Mouse (Mus musculus): ENCODE measurements around the gene Ampd1. TPM values are rescaled to one million over a fixed set of nuclear protein-coding genes. Genes with fewer than 3 reads are reported as not detected.
"Not testable (repeated sequence)": the region's sequence is repeated elsewhere in the genome, so short reads cannot be mapped to it uniquely, and the experiment has no call there.

Ampd1 gene
- polyA plus RNA-seq, 1 experiment from 2014 or later: 0.12 TPM

DNA sequence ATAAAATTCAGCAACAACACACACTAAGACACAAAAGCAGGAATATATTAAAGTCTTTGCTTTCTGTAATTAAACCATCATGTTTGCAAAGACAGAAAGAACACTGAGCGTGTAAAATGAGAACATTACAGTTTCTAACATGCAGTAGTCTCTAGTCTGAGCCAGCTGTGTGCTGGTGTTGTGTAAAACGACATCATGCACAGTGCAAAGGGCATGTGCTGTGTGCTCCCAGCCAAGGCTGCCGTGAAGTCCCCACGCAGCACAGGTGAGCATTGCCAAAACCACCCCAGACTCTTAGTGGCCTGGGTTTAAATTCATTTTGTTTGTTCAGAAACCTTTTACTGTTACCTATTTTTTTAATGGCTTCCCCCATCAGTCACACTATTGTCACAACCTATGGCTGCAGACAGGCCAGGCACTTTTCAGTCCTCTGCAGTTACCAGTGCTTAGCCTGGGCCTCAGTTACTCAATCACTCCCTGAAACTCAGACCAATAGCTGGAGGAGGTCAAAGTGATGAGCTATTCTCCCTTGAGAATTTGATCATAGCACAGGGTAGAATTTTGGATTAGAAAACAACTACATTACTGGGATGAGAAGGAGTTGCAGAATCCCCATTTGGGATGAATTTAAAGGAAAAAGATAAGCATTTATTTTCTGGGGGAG lies 62.7 kb downstream of the Ampd1 start:
- WGBS: 89% methylated on average over 4 of the region's 4 CpGs

DNA sequence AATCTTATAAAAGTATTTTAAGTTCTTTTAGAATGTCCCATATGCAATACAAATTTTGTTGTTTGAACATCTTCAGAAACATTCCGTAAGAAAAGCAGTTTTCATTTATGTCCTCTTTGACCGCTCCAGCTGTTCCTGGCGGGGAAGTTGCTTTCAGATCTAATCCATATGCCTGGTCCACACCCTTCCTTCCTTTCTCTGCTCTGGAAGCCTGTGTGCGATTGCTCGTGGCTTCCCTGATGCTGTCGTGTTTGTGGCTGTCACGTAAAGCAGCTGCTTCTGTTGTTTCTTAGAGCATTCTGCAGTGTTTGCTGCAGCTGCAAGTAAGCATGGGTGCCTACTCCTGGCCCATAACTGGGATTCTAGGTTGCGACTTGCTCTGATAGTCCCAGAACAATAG lies 65.2 kb downstream of the Ampd1 start:
- H3K36me3 ChIP-seq (ENCODE audit: control insufficient read depth, insufficient read depth, low read length): no peaks in the 10 kb centered on the region
- no peaks in the 10 kb centered on the region for H3K4me1 ChIP-seq (replicated peaks; ENCODE audit: control insufficient read depth, insufficient read depth, low read length)
- no peak overlapping the region for H3K9ac ChIP-seq (ENCODE audit: low read length)
- 82% methylated on average over 8 of the region's 8 CpGs for WGBS
- ATAC-seq (replicated peaks; ENCODE audit: low FRiP score) (no peak), DNase-seq (ENCODE audit: low spot score) (no peak)
- no peak overlapping the region for H3K4me2 ChIP-seq (ENCODE audit: low read depth, low read length, severe bottlenecking)
- no peak overlapping the region for H3K4me3 ChIP-seq (ENCODE audit: low read depth, low read length)
- H3K9me3 ChIP-seq (ENCODE audit: control insufficient read depth, low read length): no peaks in the 10 kb centered on the region
- no peaks in the 10 kb centered on the region for H3K27me3 ChIP-seq (ENCODE audit: control insufficient read depth, insufficient read depth, low read length)
- no peak overlapping the region for H3K27ac ChIP-seq (ENCODE audit: low read depth, low read length)

More for the DNA sequence above, 62.7 kb downstream of the Ampd1 start:
- ATAC-seq (replicated peaks; ENCODE audit: low FRiP score) (no peak), DNase-seq (ENCODE audit: low spot score) (no peak)
- H3K4me2 ChIP-seq (ENCODE audit: low read depth, low read length, severe bottlenecking): no peak overlapping the region
- H3K9me3 ChIP-seq (ENCODE audit: control insufficient read depth, low read length): no peaks in the 10 kb centered on the region
- no peak overlapping the region for H3K9ac ChIP-seq (ENCODE audit: low read length)
- H3K4me1 ChIP-seq (replicated peaks; ENCODE audit: control insufficient read depth, insufficient read depth, low read length): no peaks in the 10 kb centered on the region
- H3K27ac ChIP-seq (ENCODE audit: low read depth, low read length): no peak overlapping the region
- no peaks in the 10 kb centered on the region for H3K27me3 ChIP-seq (ENCODE audit: control insufficient read depth, insufficient read depth, low read length)
- H3K36me3 ChIP-seq (ENCODE audit: control insufficient read depth, insufficient read depth, low read length): no peaks in the 10 kb centered on the region
- H3K4me3 ChIP-seq (ENCODE audit: low read depth, low read length): no peak overlapping the region

DNA sequence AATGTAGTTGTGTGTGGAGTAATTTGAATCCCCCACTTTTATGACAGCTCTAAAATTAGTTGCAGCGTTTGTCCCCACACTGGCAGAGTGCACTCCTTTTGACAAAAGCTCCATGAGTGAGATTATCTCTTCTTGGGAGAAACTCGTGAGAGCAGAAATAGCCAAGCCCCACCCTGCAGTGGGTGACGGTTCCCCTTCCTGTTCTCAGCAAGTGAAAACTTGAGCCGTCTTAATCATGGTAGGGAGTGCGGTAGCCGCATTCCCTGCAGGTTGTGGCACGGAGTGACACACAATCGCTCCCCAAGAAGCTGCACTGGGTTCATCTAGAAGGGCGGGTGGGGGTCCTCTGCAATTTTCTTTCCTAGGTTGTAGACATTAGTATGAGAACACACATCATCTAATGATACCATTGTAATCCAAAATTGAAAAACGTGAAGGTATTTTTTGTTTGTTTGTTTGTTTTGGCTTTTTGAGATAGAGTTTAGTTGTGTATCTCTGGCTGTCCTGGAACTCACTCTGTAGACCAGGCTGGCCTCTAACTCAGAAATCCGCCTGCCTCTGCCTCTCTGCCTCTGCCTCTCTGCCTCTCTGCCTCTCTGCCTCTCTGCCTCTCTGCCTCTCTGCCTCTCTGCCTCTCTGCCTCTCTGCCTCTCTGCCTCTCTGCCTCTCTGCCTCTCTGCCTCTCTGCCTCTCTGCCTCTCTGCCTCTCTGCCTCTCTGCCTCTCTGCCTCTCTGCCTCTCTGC lies 66.5 kb downstream of the Ampd1 start:
- H3K4me3 ChIP-seq (ENCODE audit: low read depth, low read length); H3K27me3 ChIP-seq (ENCODE audit: control insufficient read depth, insufficient read depth, low read length); ATAC-seq (replicated peaks; ENCODE audit: low FRiP score); H3K4me1 ChIP-seq (replicated peaks; ENCODE audit: control insufficient read depth, insufficient read depth, low read length); H3K27ac ChIP-seq (ENCODE audit: low read depth, low read length); H3K4me2 ChIP-seq (ENCODE audit: low read depth, low read length, severe bottlenecking); DNase-seq (ENCODE audit: low spot score); H3K9me3 ChIP-seq (ENCODE audit: control insufficient read depth, low read length); H3K9ac ChIP-seq (ENCODE audit: low read length); H3K36me3 ChIP-seq (ENCODE audit: control insufficient read depth, insufficient read depth, low read length): not testable (repeated sequence)
- 73% methylated on average over 11 of the region's 11 CpGs for WGBS

DNA sequence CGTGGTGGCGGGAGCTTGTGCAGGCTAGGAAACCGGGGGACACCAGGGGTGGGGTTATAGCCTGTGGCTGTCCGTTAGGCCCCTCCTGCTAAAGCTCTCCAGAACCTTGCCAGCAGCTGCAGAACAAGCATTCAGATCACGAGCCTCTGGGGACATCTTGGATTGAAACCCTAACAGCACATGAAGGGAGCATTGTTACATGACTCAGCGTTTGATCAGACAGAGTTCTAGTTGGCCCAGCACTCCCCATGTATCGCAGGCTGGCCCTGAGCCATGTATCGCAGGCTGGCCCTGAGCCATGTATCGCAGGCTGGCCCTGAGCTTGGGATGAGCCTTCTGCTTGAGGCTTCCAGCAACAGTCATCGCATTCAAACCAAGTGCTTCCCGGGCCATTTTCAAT lies 67.5 kb downstream of the Ampd1 start:
- ATAC-seq (replicated peaks; ENCODE audit: low FRiP score): no peak
- WGBS: 89% methylated on average over 11 of the region's 11 CpGs
- no peak overlapping the region for H3K4me3 ChIP-seq (ENCODE audit: low read depth, low read length)
- no peak for DNase-seq (ENCODE audit: low spot score)
- H3K9ac ChIP-seq (ENCODE audit: low read length): no peak overlapping the region
- H3K4me1 ChIP-seq (replicated peaks; ENCODE audit: control insufficient read depth, insufficient read depth, low read length): no peaks in the 10 kb centered on the region
- no peaks in the 10 kb centered on the region for H3K27me3 ChIP-seq (ENCODE audit: control insufficient read depth, insufficient read depth, low read length)
- H3K4me2 ChIP-seq (ENCODE audit: low read depth, low read length, severe bottlenecking): no peak overlapping the region
- H3K27ac ChIP-seq (ENCODE audit: low read depth, low read length): no peak overlapping the region
- no peaks in the 10 kb centered on the region for H3K36me3 ChIP-seq (ENCODE audit: control insufficient read depth, insufficient read depth, low read length)
- no peaks in the 10 kb centered on the region for H3K9me3 ChIP-seq (ENCODE audit: control insufficient read depth, low read length)

DNA sequence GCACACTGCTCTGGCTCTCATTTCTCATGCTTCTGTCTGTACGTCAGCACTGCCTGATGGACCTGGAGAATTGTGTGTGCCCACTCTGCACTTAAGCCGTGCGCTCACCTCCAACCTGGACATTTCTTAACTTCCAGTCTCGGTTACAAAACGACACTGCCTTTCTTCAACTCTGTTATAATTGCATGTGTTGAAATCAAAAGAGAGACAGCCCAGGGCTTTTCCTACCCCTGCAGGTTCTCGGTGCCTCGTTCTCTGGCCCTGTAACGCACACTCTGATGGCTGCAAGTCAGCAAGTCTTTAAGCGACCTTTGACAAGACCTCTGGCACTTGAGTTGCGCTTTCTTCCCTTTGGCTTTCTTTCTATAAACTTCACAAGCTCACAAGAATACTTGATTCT lies 68.6 kb downstream of the Ampd1 start:
- DNase-seq (ENCODE audit: low spot score) (no peak), ATAC-seq (replicated peaks; ENCODE audit: low FRiP score) (no peak)
- no peak overlapping the region for H3K4me3 ChIP-seq (ENCODE audit: low read depth, low read length)
- no peak overlapping the region for H3K9ac ChIP-seq (ENCODE audit: low read length)
- H3K9me3 ChIP-seq (ENCODE audit: control insufficient read depth, low read length): no peaks in the 10 kb centered on the region
- WGBS: 86% methylated on average over 10 of the region's 10 CpGs
- H3K27ac ChIP-seq (ENCODE audit: low read depth, low read length): no peak overlapping the region
- no peaks in the 10 kb centered on the region for H3K27me3 ChIP-seq (ENCODE audit: control insufficient read depth, insufficient read depth, low read length)
- H3K36me3 ChIP-seq (ENCODE audit: control insufficient read depth, insufficient read depth, low read length): no peaks in the 10 kb centered on the region
- no peaks in the 10 kb centered on the region for H3K4me1 ChIP-seq (replicated peaks; ENCODE audit: control insufficient read depth, insufficient read depth, low read length)
- H3K4me2 ChIP-seq (ENCODE audit: low read depth, low read length, severe bottlenecking): no peak overlapping the region

DNA sequence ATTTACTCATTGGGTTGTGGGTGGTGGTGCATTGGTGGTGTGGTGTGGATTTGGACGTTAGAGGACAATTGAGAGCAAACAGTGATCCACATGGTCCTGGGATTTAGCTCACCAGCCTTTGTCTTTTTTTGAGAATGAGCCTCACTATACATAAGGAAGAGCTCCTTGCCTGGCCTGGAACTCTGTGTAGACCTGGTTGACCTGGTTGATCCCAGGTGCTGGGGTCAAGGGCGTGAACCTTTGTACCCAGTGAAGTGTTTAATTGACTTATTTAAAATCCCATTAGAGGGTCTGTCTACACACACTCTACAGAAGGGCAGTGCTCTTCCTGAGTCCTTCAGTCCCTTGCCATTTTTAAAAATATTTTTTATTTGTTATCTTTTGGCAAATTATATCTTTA lies 71.5 kb downstream of the Ampd1 start:
- DNase-seq (ENCODE audit: low spot score) (no peak), ATAC-seq (replicated peaks; ENCODE audit: low FRiP score) (no peak)
- Histone ChIP-seq H3K4me1 (replicated peaks; ENCODE audit: control insufficient read depth, insufficient read depth, low read length) (no peaks in the 10 kb centered on the region), H3K9ac (ENCODE audit: low read length) (no peak overlapping the region), H3K4me3 (ENCODE audit: low read depth, low read length) (no peak overlapping the region), H3K9me3 (ENCODE audit: control insufficient read depth, low read length) (no peaks in the 10 kb centered on the region), H3K27ac (ENCODE audit: low read depth, low read length) (no peak overlapping the region), H3K36me3 (ENCODE audit: control insufficient read depth, insufficient read depth, low read length) (no peaks in the 10 kb centered on the region), H3K27me3 (ENCODE audit: control insufficient read depth, insufficient read depth, low read length) (no peaks in the 10 kb centered on the region), H3K4me2 (ENCODE audit: low read depth, low read length, severe bottlenecking) (no peak overlapping the region)
- WGBS: 80% methylated on average over 2 of the region's 2 CpGs

DNA sequence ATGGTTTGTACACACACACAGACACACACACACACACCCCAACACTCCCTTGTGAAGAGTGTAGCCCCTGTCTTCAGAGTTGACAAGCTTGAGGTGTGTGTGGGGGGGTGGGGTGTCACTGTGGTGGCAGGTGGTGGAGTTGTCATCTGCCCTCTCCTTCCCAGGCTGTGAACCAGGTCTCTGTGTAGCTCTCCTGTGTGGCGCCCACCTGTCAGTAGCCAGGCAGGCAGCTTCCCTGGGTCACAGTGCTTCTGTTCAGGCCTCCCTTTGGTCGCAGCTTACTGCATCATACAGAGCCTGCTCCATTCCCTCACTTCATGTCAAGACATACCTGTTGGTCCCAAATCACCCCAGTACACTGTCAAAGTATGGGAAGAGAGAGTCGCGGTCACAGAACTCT lies 72.0 kb downstream of the Ampd1 start:
- WGBS: 75% methylated on average over 4 of the region's 4 CpGs
- no peak for DNase-seq (ENCODE audit: low spot score)
- H3K27ac ChIP-seq (ENCODE audit: low read depth, low read length): no peak overlapping the region

DNA sequence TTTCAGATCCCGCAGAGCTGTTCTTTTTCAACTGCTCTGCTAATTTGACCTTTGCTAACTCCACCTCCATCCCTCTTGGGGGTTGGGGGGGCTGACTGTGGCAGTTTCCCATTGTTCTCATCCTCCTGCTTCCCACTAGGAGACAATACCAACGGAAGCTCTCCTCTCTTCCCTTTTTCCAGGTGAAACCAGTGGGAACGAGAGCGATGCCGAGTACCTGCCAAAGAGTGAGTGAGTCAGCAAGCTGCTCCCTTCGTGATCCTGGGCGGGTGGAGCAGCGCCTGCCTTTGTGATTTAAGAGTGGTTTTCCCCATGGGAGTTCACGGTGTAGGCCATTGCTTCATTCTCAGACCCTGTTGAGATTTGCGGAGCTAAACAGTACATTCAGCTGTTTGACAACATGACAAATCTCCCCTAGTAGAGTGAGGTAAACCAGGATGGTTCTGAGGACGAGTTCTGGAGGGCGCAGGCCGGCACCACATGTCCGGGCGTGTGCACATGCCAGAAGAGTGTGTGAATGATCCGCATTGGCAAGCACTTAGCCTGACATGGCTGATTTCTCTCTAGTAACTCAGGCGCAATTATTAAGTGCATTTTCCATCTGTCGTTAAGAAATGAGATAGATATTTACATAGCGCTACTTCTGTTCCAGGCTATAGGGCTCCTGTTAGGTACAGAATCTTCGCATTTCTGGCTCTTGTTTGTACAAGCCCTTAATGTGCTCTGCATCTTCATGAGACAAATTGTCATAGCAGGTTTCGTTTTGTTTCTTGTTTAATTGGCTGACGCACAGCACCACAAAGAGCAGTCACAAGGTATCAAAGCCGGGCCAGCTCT lies 72.7 kb downstream of the Ampd1 start:
- Histone ChIP-seq H3K27me3 (ENCODE audit: control insufficient read depth, insufficient read depth, low read length) (no peaks in the 10 kb centered on the region), H3K9ac (ENCODE audit: low read length) (no peak overlapping the region), H3K27ac (ENCODE audit: low read depth, low read length) (no peak overlapping the region), H3K4me1 (replicated peaks; ENCODE audit: control insufficient read depth, insufficient read depth, low read length) (no peaks in the 10 kb centered on the region), H3K4me2 (ENCODE audit: low read depth, low read length, severe bottlenecking) (no peak overlapping the region), H3K4me3 (ENCODE audit: low read depth, low read length) (no peak overlapping the region), H3K9me3 (ENCODE audit: control insufficient read depth, low read length) (no peaks in the 10 kb centered on the region), H3K36me3 (ENCODE audit: control insufficient read depth, insufficient read depth, low read length) (no peaks in the 10 kb centered on the region)
- no peak for ATAC-seq (replicated peaks; ENCODE audit: low FRiP score)
- 66% methylated on average over 23 of the region's 23 CpGs for WGBS
- no peak for DNase-seq (ENCODE audit: low spot score)

More for the DNA sequence above, 72.0 kb downstream of the Ampd1 start:
- no peaks in the 10 kb centered on the region for H3K9me3 ChIP-seq (ENCODE audit: control insufficient read depth, low read length)
- ATAC-seq (replicated peaks; ENCODE audit: low FRiP score): no peak
- no peak overlapping the region for H3K9ac ChIP-seq (ENCODE audit: low read length)
- H3K4me2 ChIP-seq (ENCODE audit: low read depth, low read length, severe bottlenecking): no peak overlapping the region
- no peaks in the 10 kb centered on the region for H3K27me3 ChIP-seq (ENCODE audit: control insufficient read depth, insufficient read depth, low read length)
- no peak overlapping the region for H3K4me3 ChIP-seq (ENCODE audit: low read depth, low read length)
- no peaks in the 10 kb centered on the region for H3K36me3 ChIP-seq (ENCODE audit: control insufficient read depth, insufficient read depth, low read length)
- no peaks in the 10 kb centered on the region for H3K4me1 ChIP-seq (replicated peaks; ENCODE audit: control insufficient read depth, insufficient read depth, low read length)
